Mouse (Mus musculus): ENCODE results near the gene Sorbs1.

DNA sequence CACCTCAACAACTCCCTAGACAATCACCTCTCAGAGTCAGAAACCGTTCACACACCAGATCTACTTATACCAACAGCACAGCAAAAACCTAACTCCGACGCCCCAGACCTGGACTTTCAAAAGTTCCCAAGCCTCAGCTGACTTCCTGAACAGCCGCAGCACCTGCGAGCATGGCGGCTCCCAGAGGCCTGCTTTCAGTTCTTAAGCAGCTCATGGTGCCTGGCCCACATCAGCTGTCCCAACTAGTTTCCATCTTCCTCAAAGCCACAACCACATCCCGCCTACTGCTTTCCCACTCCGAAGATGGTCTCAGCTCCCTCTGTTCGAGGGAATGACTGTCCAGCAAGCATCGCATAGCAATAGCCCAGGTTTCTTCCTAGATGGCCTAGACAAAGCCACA is 74.7 kb downstream of the Sorbs1 start:
- no peak for TF ChIP-seq CTCF (conservative IDR thresholded peaks at IDR 0.05; ENCODE audit: low read length)
- TF ChIP-seq NANOG (IDR thresholded peaks at IDR 0.05; ENCODE audit: borderline replicate concordance, low read length) = no peak
- TF ChIP-seq POU5F1 (IDR thresholded peaks at IDR 0.05; ENCODE audit: borderline replicate concordance, low read length) = no peak

Measured in E14TG2a.4 (cell line).